Mouse (Mus musculus) cerebellum, adult 2 months (tissue): ENCODE measurements at regions not wholly inside any gene's neighbourhood (a gene's known extent, or its start where the extent isn't known, plus 50 kb on each side); places are given as distances from the start of the nearest gene placed in this dataset.

Experiments used
- DNase-seq, 2 experiments: peaks; one replicate each; pipeline ENCODE4 v3.0.0; 2021
- H3K27ac ChIP-seq: fragments of 200-500 bp; 2 replicates; pipeline ENCODE4 v1.5.1; 2012; ENCODE audit warnings: low read length, control low read depth, inconsistent platforms; ENCODE audit not compliant: insufficient read depth
- H3K27me3 ChIP-seq: fragments of 200-500 bp; 2 replicates; pipeline ENCODE4 v1.6.1; 2012; ENCODE audit warnings: inconsistent platforms, mild to moderate bottlenecking, low read length, moderate library complexity; ENCODE audit not compliant: control insufficient read depth, insufficient read depth
- H3K4me1 ChIP-seq: fragments of 200-500 bp; 2 replicates; pipeline ENCODE4 v1.6.1; 2011; ENCODE audit warnings: low read length; ENCODE audit not compliant: control insufficient read depth, insufficient read depth
- H3K4me3 ChIP-seq: fragments of 200-500 bp; replicated peaks from 2 replicates; pipeline ENCODE3; 2011; ENCODE audit warnings: mild to moderate bottlenecking, low read depth, low read length, control low read depth; ENCODE audit not compliant: insufficient read depth
- CTCF ChIP-seq: fragments of 200-500 bp; IDR thresholded peaks from 2 replicates; pipeline ENCODE4 v1.5.1; 2011; ENCODE audit warnings: low read depth, mild to moderate bottlenecking, control low read depth, low read length, moderate library complexity, borderline replicate concordance; ENCODE audit not compliant: insufficient read depth
- POLR2A ChIP-seq: fragments of 200-500 bp; IDR thresholded peaks from 2 replicates; pipeline ENCODE4 v1.6.1; 2011; ENCODE audit warnings: low read length, control low read depth, borderline replicate concordance; ENCODE audit not compliant: insufficient read depth
- WGBS: fragments of 180-500 bp; shearing (Covaris S2); methylation state at CpG from one replicate; pipeline ENCODE4 v1.1.7; 2018; 5-methylcytosine and 5-hydroxymethylcytosine counted together

DNA sequence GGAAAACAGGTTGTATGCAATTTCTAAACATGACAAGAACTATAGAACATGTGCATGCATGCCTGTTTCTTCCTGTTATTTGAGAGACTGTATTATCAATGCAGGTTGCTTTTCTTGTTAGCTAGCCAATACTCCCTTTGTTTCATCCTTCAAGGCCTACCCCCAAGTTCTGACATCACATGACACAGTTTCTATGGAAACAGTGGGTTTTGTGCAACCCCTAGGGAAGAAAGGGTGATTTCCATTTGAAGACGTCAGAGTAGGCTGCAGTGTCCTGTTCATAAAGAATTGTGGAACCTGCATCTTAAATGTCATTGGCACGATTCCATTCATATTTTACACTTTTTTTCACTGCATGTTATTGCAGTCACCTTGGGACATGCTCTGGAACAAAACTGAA, 298.1 kb downstream of the Klf6 start:
- TF ChIP-seq CTCF (no peak), POLR2A (no peak)
- H3K27me3 ChIP-seq: no peaks in the 10 kb centered on the region
- no peak overlapping the region for H3K4me3 ChIP-seq
- H3K4me1 ChIP-seq: no peaks in the 10 kb centered on the region
- 34% methylated on average over 2 of the region's 2 CpGs for WGBS
- DNase-seq: no peak
- no peak overlapping the region for H3K27ac ChIP-seq

DNA sequence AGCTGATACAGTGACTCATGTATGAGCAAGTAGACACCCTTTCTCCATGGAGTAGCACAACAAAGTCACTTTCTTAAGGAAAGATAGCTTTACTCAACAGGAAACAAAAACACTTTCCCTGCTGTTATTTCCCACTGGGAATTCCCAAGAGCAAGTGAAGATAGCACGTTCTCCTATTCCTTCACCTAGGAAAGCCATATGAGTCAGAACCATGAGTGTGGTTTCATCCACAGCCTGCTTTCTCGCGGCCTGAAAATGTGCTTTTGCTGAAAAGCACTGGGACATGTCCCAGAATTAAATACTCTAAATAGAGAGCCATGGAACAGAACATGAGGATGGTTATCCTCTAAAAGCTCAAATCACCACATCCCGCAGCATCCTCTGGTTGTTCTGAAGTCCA, 304.6 kb downstream of the Klf6 start:
- TF ChIP-seq POLR2A: no peak
- no peak for TF ChIP-seq CTCF
- Histone ChIP-seq H3K27me3 (no peaks in the 10 kb centered on the region), H3K4me3 (no peak overlapping the region), H3K4me1 (no peaks in the 10 kb centered on the region), H3K27ac (no peak overlapping the region)
- 89% methylated on average over 4 of the region's 4 CpGs for WGBS
- DNase-seq: no peak

DNA sequence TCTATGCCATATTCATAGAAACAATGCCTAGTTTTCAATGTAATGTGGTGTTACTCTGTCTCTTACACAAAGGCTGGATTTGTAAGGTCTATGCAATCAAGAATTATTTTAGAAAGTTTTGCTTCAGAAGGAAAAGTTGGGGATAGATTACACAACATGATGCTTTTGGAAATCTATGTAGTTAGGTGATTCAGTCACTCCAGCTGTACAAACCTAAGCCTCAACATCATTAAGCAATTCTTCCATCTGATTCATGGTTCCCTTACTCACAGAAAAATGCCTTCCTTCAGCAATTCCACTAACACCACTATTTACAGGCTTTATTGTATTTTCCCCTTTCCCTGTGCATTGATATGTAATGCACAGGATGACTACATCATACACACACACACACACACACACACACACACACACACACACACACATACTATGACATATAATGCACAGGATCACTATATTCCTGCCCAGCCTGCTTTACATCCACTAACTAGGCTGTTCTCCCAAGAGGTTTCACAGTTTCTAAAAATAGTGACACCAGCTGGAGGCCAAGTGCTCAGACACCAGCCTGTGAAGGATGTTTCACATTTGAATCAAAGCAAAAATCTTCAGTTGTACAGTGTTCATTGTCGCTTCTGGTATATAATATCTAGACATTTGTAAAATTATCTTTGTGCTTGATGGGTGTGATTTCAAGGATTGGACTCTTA, 305.9 kb downstream of the Klf6 start:
- Histone ChIP-seq H3K27me3 (no peaks in the 10 kb centered on the region), H3K4me1 (no peaks in the 10 kb centered on the region), H3K4me3 (no peak overlapping the region), H3K27ac (no peak overlapping the region)
- WGBS: 69% methylated on average over 1 of the region's 1 CpGs
- DNase-seq: no peak
- TF ChIP-seq POLR2A (no peak), CTCF (no peak)

DNA sequence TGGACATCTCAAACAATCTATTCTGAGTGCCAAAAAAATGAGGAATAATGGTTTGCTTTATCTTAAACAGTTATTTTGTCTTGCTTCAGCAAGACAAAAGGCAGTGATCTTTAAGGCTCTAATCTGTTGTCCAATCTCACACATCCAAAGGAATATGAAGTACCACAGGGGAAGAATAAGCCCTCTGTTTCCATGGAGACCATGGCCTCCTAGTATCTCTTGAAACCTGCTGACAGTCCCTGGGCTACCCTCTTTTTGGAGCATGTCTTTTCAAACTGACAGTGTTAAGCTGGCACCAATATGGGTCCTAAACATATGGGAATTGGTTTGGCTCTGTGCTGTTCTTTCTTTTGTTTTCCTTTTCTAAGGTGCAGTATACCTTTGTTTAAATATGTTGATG, 311.8 kb downstream of the Klf6 start:
- Histone ChIP-seq H3K4me3 (no peak overlapping the region), H3K27ac (no peak overlapping the region), H3K4me1 (no peaks in the 10 kb centered on the region), H3K27me3 (no peaks in the 10 kb centered on the region)
- TF ChIP-seq POLR2A (no peak), CTCF (no peak)
- DNase-seq: no peak

DNA sequence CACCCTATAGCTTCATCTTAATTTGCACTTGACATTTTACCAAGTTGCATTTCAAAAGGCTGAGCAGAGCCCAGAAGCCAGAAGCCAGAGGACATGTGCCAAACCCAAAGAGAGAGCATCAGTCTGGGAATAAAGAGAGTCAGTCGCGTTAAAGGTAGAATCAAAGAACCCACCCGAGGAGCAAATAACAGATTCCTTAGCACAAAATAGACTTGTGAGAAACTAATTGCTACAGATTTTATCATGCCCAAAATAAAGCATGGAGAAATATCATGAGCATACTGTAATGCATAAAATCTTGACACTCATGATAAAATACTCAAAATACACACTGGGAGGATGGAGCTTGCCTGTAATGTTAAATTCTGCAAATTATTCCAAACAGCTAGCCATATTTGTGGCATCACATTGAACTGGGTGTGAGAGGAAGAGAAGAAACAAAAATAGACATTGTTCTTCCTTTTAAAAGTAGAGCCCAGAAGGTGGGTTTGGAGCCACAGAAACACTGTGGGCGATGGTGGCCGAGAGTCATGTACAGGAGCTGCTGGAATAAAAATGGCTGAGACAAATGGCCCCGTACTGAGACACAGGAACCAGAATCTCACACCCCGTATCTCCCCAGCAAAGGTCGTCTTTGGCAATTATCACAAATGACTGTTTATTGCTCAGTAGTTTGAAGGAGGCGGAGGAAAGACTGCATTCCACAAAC, 317.2 kb downstream of the Klf6 start:
- no peaks in the 10 kb centered on the region for H3K27me3 ChIP-seq
- no peak overlapping the region for H3K27ac ChIP-seq
- TF ChIP-seq POLR2A (no peak), CTCF (no peak)
- 30% methylated on average over 9 of the region's 9 CpGs for WGBS
- no peak overlapping the region for H3K4me3 ChIP-seq
- H3K4me1 ChIP-seq: no peaks in the 10 kb centered on the region
- DNase-seq: no peak

DNA sequence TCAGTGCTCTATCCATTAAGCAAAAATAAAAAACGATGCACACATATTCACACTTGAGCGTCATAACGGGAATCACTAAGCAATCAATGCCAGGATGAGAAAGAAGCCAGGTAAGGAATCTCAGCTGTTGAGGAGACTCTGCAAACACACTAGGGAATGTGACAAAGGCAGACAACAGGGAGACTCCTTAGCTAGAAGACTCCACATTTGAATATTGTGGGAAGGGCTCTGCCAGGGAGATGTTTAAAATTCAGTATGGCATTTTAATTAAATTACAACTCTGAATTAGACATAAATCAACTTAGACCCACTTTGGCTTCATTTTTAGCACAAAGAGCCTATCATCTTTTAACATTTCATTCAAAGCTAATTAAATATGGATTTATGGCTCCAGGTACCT, 327.9 kb downstream of the Klf6 start:
- DNase-seq: no peak
- Histone ChIP-seq H3K27me3 (no peaks in the 10 kb centered on the region), H3K4me1 (no peaks in the 10 kb centered on the region), H3K27ac (no peak overlapping the region), H3K4me3 (no peak overlapping the region)
- WGBS: 52% methylated on average over 3 of the region's 3 CpGs
- TF ChIP-seq CTCF: no peak
- no peak for TF ChIP-seq POLR2A

DNA sequence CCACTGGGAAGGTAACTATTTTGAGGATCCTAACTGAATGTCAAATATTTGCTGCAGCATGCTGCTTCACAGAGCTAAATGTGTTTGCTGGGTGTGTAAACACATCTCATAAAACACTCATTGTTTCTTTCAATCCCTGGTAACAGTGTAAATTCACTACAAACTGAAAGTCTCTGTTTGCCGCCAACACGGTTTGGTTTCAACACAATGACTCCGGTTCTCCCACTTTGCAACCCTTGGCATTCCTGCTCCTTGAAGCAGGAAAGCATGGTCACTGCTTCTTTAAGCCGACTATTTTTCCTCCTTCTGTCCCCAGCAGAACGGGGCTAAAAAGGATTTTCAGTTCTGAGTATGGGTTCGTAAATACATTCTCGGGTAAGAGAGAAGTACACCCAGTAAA, 328.3 kb downstream of the Klf6 start:
- no peak overlapping the region for H3K27ac ChIP-seq
- DNase-seq: no peak
- no peaks in the 10 kb centered on the region for H3K27me3 ChIP-seq
- no peaks in the 10 kb centered on the region for H3K4me1 ChIP-seq
- TF ChIP-seq CTCF (no peak), POLR2A (no peak)
- no peak overlapping the region for H3K4me3 ChIP-seq
- WGBS: 41% methylated on average over 7 of the region's 7 CpGs
